Mouse (Mus musculus): ENCODE measurements around the gene Zmiz2. TPM values are rescaled to one million over a fixed set of nuclear protein-coding genes. Genes with fewer than 3 reads are reported as not detected.

The Zmiz2 gene
- polyA plus RNA-seq, 1 experiment from 2014 or later = 12.4 TPM

Small RNA genes lying within 50 kb of the gene (microRNA-seq; reads per million reads assigned to microRNA genes)
- gene Mir7651 = 2.4 reads per million, percentile 7 among the genes with 10 or more reads in this experiment

Other genes with a start within 250 kb of the Zmiz2 start
- gene A730071L15Rik, start 189.0 kb upstream of the Zmiz2 start, polyA plus RNA-seq (2015; fragmentation: Nextera tagmentation; extraction: Ambion mirVana) = 0.18 and 0.38 TPM in 2 replicates
- 42.6 and 44.4 TPM in 2 replicates for gene Nudcd3, start 188.7 kb upstream of the Zmiz2 start, polyA plus RNA-seq (2015; fragmentation: Nextera tagmentation; extraction: Ambion mirVana)
- gene Npc1l1, start 158.9 kb upstream of the Zmiz2 start, polyA plus RNA-seq (2015; fragmentation: Nextera tagmentation; extraction: Ambion mirVana) = 0.04 and 0.48 TPM in 2 replicates
- 88.1 and 97.2 TPM in 2 replicates for gene Ddx56, start 121.3 kb upstream of the Zmiz2 start, polyA plus RNA-seq (2015; fragmentation: Nextera tagmentation; extraction: Ambion mirVana)
- gene Tmed4, start 114.2 kb upstream of the Zmiz2 start, polyA plus RNA-seq (2015; fragmentation: Nextera tagmentation; extraction: Ambion mirVana) = 97.1 and 112 TPM in 2 replicates
- gene Ogdh, start 97.4 kb upstream of the Zmiz2 start, polyA plus RNA-seq (2015; fragmentation: Nextera tagmentation; extraction: Ambion mirVana) = 85.2 and 89.2 TPM in 2 replicates
- gene Ppia, start 26.4 kb downstream of the Zmiz2 start, polyA plus RNA-seq (2015; fragmentation: Nextera tagmentation; extraction: Ambion mirVana) = 5,258 and 5,388 TPM in 2 replicates
- 656 and 746 TPM in 2 replicates for gene H2afv, start 55.4 kb downstream of the Zmiz2 start, polyA plus RNA-seq (2015; fragmentation: Nextera tagmentation; extraction: Ambion mirVana)
- 26.9 and 28.6 TPM in 2 replicates for gene Purb, start 86.8 kb downstream of the Zmiz2 start, polyA plus RNA-seq (2015; fragmentation: Nextera tagmentation; extraction: Ambion mirVana)
- gene Myo1g, start 131.9 kb downstream of the Zmiz2 start, polyA plus RNA-seq (2015; fragmentation: Nextera tagmentation; extraction: Ambion mirVana) = 1.3 and 1.8 TPM in 2 replicates
- 79.5 and 80.2 TPM in 2 replicates for gene Ccm2, start 157.8 kb downstream of the Zmiz2 start, polyA plus RNA-seq (2015; fragmentation: Nextera tagmentation; extraction: Ambion mirVana)
- gene Nacad, start 217.0 kb downstream of the Zmiz2 start, polyA plus RNA-seq (2015; fragmentation: Nextera tagmentation; extraction: Ambion mirVana) = 2.9 and 3.4 TPM in 2 replicates
- 33.6 and 38.5 TPM in 2 replicates for gene Tbrg4, start 237.0 kb downstream of the Zmiz2 start, polyA plus RNA-seq (2015; fragmentation: Nextera tagmentation; extraction: Ambion mirVana)
- gene Wap, start 249.6 kb downstream of the Zmiz2 start, polyA plus RNA-seq (2015; fragmentation: Nextera tagmentation; extraction: Ambion mirVana) = not detected in 2 replicates